Mouse (Mus musculus): Measurements from ENCODE around the gene Strada. TPM values are rescaled to one million over a fixed set of nuclear protein-coding genes. Genes with fewer than 3 reads are reported as not detected.

Gene Strada
- polyA plus RNA-seq, 1 experiment from 2014 or later = 26.6 TPM

- Histone ChIP-seq H3K27ac (ENCODE audit: low read depth, low read length) (no peak overlapping the region), H3K4me2 (no peak overlapping the region), H3K4me1 (ENCODE audit: control insufficient read depth, insufficient read depth, low read length) (peaks cover 20% of the 10 kb centered on the region), H3K9me3 (replicated peaks; ENCODE audit: control insufficient read depth, low read length) (no peaks in the 10 kb centered on the region), H3K4me3 (ENCODE audit: low read depth, low read length) (no peak overlapping the region), H3K9ac (ENCODE audit: low read depth, low read length) (no peak overlapping the region), H3K27me3 (ENCODE audit: control insufficient read depth, insufficient read depth, low read length) (no peaks in the 10 kb centered on the region), H3K36me3 (ENCODE audit: control insufficient read depth, insufficient read depth, low read length) (peaks cover 31% of the 10 kb centered on the region)
- ATAC-seq (replicated peaks; ENCODE audit: insufficient number of reproducible peaks, low FRiP score, low TSS enrichment) = no peak
- WGBS (ENCODE audit: insufficient replicate concordance) = 80% methylated on average over 7 of the region's 7 CpGs
These were observed 44.8 kb downstream of the Strada start for GRCm38 (mm10) chr11:106157154-106157553.

- H3K27me3 ChIP-seq (ENCODE audit: control insufficient read depth, insufficient read depth, low read length) = no peaks in the 10 kb centered on the region
- no peak overlapping the region for H3K4me2 ChIP-seq
- 86% methylated on average over 1 of the region's 1 CpGs for WGBS (ENCODE audit: insufficient replicate concordance)
- no peak for ATAC-seq (replicated peaks; ENCODE audit: insufficient number of reproducible peaks, low FRiP score, low TSS enrichment)
- no peak overlapping the region for H3K4me3 ChIP-seq (ENCODE audit: low read depth, low read length)
- no peaks in the 10 kb centered on the region for H3K9me3 ChIP-seq (replicated peaks; ENCODE audit: control insufficient read depth, low read length)
- H3K27ac ChIP-seq (ENCODE audit: low read depth, low read length) = no peak overlapping the region
- peaks cover 20% of the 10 kb centered on the region for H3K4me1 ChIP-seq (ENCODE audit: control insufficient read depth, insufficient read depth, low read length)
- H3K36me3 ChIP-seq (ENCODE audit: control insufficient read depth, insufficient read depth, low read length) = peaks cover 37% of the 10 kb centered on the region
- H3K9ac ChIP-seq (ENCODE audit: low read depth, low read length) = no peak overlapping the region
These were observed 45.7 kb downstream of the Strada start for GRCm38 (mm10) chr11:106156257-106156656.

- H3K27ac ChIP-seq (ENCODE audit: low read depth, low read length) = no peak overlapping the region
- H3K4me3 ChIP-seq (ENCODE audit: low read depth, low read length) = no peak overlapping the region
- whole genome bisulfite sequencing (ENCODE audit: insufficient replicate concordance) = 71% methylated on average over 3 of the region's 3 CpGs
- H3K9me3 ChIP-seq (replicated peaks; ENCODE audit: control insufficient read depth, low read length) = no peaks in the 10 kb centered on the region
- H3K9ac ChIP-seq (ENCODE audit: low read depth, low read length) = no peak overlapping the region
- peaks cover 42% of the 10 kb centered on the region for H3K36me3 ChIP-seq (ENCODE audit: control insufficient read depth, insufficient read depth, low read length)
- no peaks in the 10 kb centered on the region for H3K27me3 ChIP-seq (ENCODE audit: control insufficient read depth, insufficient read depth, low read length)
- no peak for ATAC-seq (replicated peaks; ENCODE audit: insufficient number of reproducible peaks, low FRiP score, low TSS enrichment)
- H3K4me2 ChIP-seq = no peak overlapping the region
- H3K4me1 ChIP-seq (ENCODE audit: control insufficient read depth, insufficient read depth, low read length) = peaks cover 16% of the 10 kb centered on the region
These were observed 46.2 kb downstream of the Strada start for GRCm38 (mm10) chr11:106155761-106156160.

GRCm38 (mm10) chr11:106154770-106155169 lies 47.2 kb downstream of the Strada start:
- Histone ChIP-seq H3K9ac (ENCODE audit: low read depth, low read length) (0 out of 2 replicates have a peak overlapping the region, but pooled peaks have one; percentile 10), H3K4me3 (ENCODE audit: low read depth, low read length) (no peak overlapping the region), H3K27me3 (ENCODE audit: control insufficient read depth, insufficient read depth, low read length) (no peaks in the 10 kb centered on the region), H3K4me1 (ENCODE audit: control insufficient read depth, insufficient read depth, low read length) (peaks cover 15% of the 10 kb centered on the region), H3K36me3 (ENCODE audit: control insufficient read depth, insufficient read depth, low read length) (peaks cover 45% of the 10 kb centered on the region), H3K9me3 (replicated peaks; ENCODE audit: control insufficient read depth, low read length) (no peaks in the 10 kb centered on the region), H3K27ac (ENCODE audit: low read depth, low read length) (no peak overlapping the region), H3K4me2 (no peak overlapping the region)
- WGBS (ENCODE audit: insufficient replicate concordance) = 55% methylated on average over 2 of the region's 2 CpGs
- no peak for ATAC-seq (replicated peaks; ENCODE audit: insufficient number of reproducible peaks, low FRiP score, low TSS enrichment)

GRCm38 (mm10) chr11:106154091-106154490 lies 47.9 kb downstream of the Strada start:
- WGBS (ENCODE audit: insufficient replicate concordance) = 72% methylated on average over 5 of the region's 5 CpGs

GRCm38 (mm10) chr11:106152132-106152531 lies 49.8 kb downstream of the Strada start:
- no peak overlapping the region for H3K4me3 ChIP-seq (ENCODE audit: low read depth, low read length)
- no peak overlapping the region for H3K27ac ChIP-seq (ENCODE audit: low read depth, low read length)
- H3K4me1 ChIP-seq (ENCODE audit: control insufficient read depth, insufficient read depth, low read length) = no peaks in the 10 kb centered on the region
- H3K9ac ChIP-seq (ENCODE audit: low read depth, low read length) = no peak overlapping the region
- WGBS (ENCODE audit: insufficient replicate concordance) = 73% methylated on average over 8 of the region's 8 CpGs
- no peaks in the 10 kb centered on the region for H3K27me3 ChIP-seq (ENCODE audit: control insufficient read depth, insufficient read depth, low read length)
- no peaks in the 10 kb centered on the region for H3K9me3 ChIP-seq (replicated peaks; ENCODE audit: control insufficient read depth, low read length)
- no peak overlapping the region for H3K4me2 ChIP-seq
- ATAC-seq (replicated peaks; ENCODE audit: insufficient number of reproducible peaks, low FRiP score, low TSS enrichment) = no peak
- H3K36me3 ChIP-seq (ENCODE audit: control insufficient read depth, insufficient read depth, low read length) = peaks cover 39% of the 10 kb centered on the region

More at GRCm38 (mm10) chr11:106154091-106154490, 47.9 kb downstream of the Strada start:
- Histone ChIP-seq H3K4me1 (ENCODE audit: control insufficient read depth, insufficient read depth, low read length) (peaks cover 9% of the 10 kb centered on the region), H3K27me3 (ENCODE audit: control insufficient read depth, insufficient read depth, low read length) (no peaks in the 10 kb centered on the region), H3K9ac (ENCODE audit: low read depth, low read length) (no peak overlapping the region), H3K9me3 (replicated peaks; ENCODE audit: control insufficient read depth, low read length) (no peaks in the 10 kb centered on the region), H3K4me2 (no peak overlapping the region), H3K27ac (ENCODE audit: low read depth, low read length) (no peak overlapping the region), H3K36me3 (ENCODE audit: control insufficient read depth, insufficient read depth, low read length) (peaks cover 45% of the 10 kb centered on the region), H3K4me3 (ENCODE audit: low read depth, low read length) (no peak overlapping the region)
- ATAC-seq (replicated peaks; ENCODE audit: insufficient number of reproducible peaks, low FRiP score, low TSS enrichment) = no peak

GRCm38 (mm10) chr11:106151219-106151618 lies 50.7 kb downstream of the Strada start:
- no peak overlapping the region for H3K9ac ChIP-seq (ENCODE audit: low read depth, low read length)
- H3K4me3 ChIP-seq (ENCODE audit: low read depth, low read length) = no peak overlapping the region
- no peak overlapping the region for H3K27ac ChIP-seq (ENCODE audit: low read depth, low read length)
- H3K4me2 ChIP-seq = no peak overlapping the region; the same call in 1 of the 2 replicates
- H3K27me3 ChIP-seq (ENCODE audit: control insufficient read depth, insufficient read depth, low read length) = no peaks in the 10 kb centered on the region
- peaks cover 36% of the 10 kb centered on the region for H3K36me3 ChIP-seq (ENCODE audit: control insufficient read depth, insufficient read depth, low read length)
- H3K4me1 ChIP-seq (ENCODE audit: control insufficient read depth, insufficient read depth, low read length) = no peaks in the 10 kb centered on the region
- WGBS (ENCODE audit: insufficient replicate concordance) = 73% methylated on average over 3 of the region's 3 CpGs
- ATAC-seq (replicated peaks; ENCODE audit: insufficient number of reproducible peaks, low FRiP score, low TSS enrichment) = no peak
- H3K9me3 ChIP-seq (replicated peaks; ENCODE audit: control insufficient read depth, low read length) = no peaks in the 10 kb centered on the region

GRCm38 (mm10) chr11:106134580-106135528 lies 67.1 kb downstream of the Strada start:
- Histone ChIP-seq H3K27ac (ENCODE audit: low read depth, low read length) (peak overlapping the region; percentile 92), H3K27me3 (ENCODE audit: control insufficient read depth, insufficient read depth, low read length) (no peaks in the 10 kb centered on the region), H3K9ac (ENCODE audit: low read depth, low read length) (peak overlapping the region; percentile 13), H3K4me3 (ENCODE audit: low read depth, low read length) (no peak overlapping the region), H3K36me3 (ENCODE audit: control insufficient read depth, insufficient read depth, low read length) (peaks cover 8% of the 10 kb centered on the region), H3K4me1 (ENCODE audit: control insufficient read depth, insufficient read depth, low read length) (peaks cover 14% of the 10 kb centered on the region), H3K9me3 (replicated peaks; ENCODE audit: control insufficient read depth, low read length) (no peaks in the 10 kb centered on the region), H3K4me2 (peak overlapping the region; percentile 49)
- peak; percentile 81 for ATAC-seq (replicated peaks; ENCODE audit: insufficient number of reproducible peaks, low FRiP score, low TSS enrichment)
- 17% methylated on average over 8 of the region's 8 CpGs for whole genome bisulfite sequencing (ENCODE audit: insufficient replicate concordance)

All from heart, embryonic 11.5 days (tissue).